32 mouse cellular contexts compared by ENCODE assay signal in genomic region chr9:85320167-85320951, GRCm38 (mm10). TPM values are rescaled to one million over a fixed set of nuclear protein-coding genes. Genes with fewer than 3 reads are reported as not detected.
DNase-seq lines count a peak whose midpoint lies in the region; ATAC-seq and TF ChIP-seq lines count a peak whose summit lies in the region.
"Had no signal": no experiment of that assay in that cellular context is flagged by ENCODE, and none has a peak within 500 bp of the region (broad histone marks: within the 10 kb centered on the region; RNA-seq: fewer than 3 reads in every experiment).

No protein-coding gene starts in this region.

- no peaks in the 10 kb centered on the region for H3K27me3 ChIP-seq in liver, postnatal 0 days (ENCODE audit: insufficient read depth, low read length)
- no peaks in the 10 kb centered on the region for H3K27me3 ChIP-seq in liver, embryonic 11.5 days (replicated peaks; ENCODE audit: control insufficient read depth, insufficient read depth, low read length)
- no peaks in the 10 kb centered on the region for H3K27me3 ChIP-seq in hindbrain, embryonic 15.5 days
- H3K27me3 ChIP-seq in midbrain, embryonic 16.5 days (ENCODE audit: control insufficient read depth, insufficient read depth, low read depth, low read length): no peaks in the 10 kb centered on the region
- H3K27me3 ChIP-seq in heart, embryonic 10.5 days (ENCODE audit: insufficient read depth, poor library complexity, severe bottlenecking): no peaks in the 10 kb centered on the region
- H3K27me3 ChIP-seq: Patski had no signal

- TF ChIP-seq CTCF in gastrocnemius, adult 2 months (IDR thresholded peaks at IDR 0.05): no peak
- no peak for TF ChIP-seq CTCF in liver, postnatal 0 days (IDR thresholded peaks at IDR 0.05; ENCODE audit: low read depth)

- H3K4me1 ChIP-seq in liver, postnatal 0 days (ENCODE audit: insufficient read depth): peaks cover 3% of the 10 kb centered on the region; the same call in 1 of the 2 replicates
- H3K4me1 ChIP-seq in liver, embryonic 11.5 days (replicated peaks; ENCODE audit: control insufficient read depth, insufficient read depth, low read length): peaks cover 2% of the 10 kb centered on the region; the same call in 1 of the 2 replicates
- H3K4me1 ChIP-seq in hindbrain, embryonic 15.5 days (replicated peaks): peaks cover under 1% of the 10 kb centered on the region
- no peaks in the 10 kb centered on the region for H3K4me1 ChIP-seq in midbrain, embryonic 16.5 days (ENCODE audit: control insufficient read depth, insufficient read depth, low read length)
- peaks cover 5% of the 10 kb centered on the region; the same call in 1 of the 2 replicates for H3K4me1 ChIP-seq in heart, embryonic 10.5 days

- TF ChIP-seq EP300 in liver, postnatal 0 days (IDR thresholded peaks at IDR 0.05; ENCODE audit: low read depth): no peak

- H3K27ac ChIP-seq in gastrocnemius, adult 2 months: no peak overlapping the region
- H3K27ac ChIP-seq in liver, postnatal 0 days (ENCODE audit: low read depth): no peak overlapping the region
- no peak overlapping the region for H3K27ac ChIP-seq in liver, embryonic 11.5 days (ENCODE audit: low read depth, low read length)
- no peak overlapping the region for H3K27ac ChIP-seq in hindbrain, embryonic 15.5 days (replicated peaks)
- H3K27ac ChIP-seq in midbrain, embryonic 16.5 days (ENCODE audit: low read length): no peak overlapping the region
- no peak overlapping the region for H3K27ac ChIP-seq in heart, embryonic 10.5 days
- H3K27ac ChIP-seq: liver, embryonic 14.5 days; neural tube, embryonic 15.5 days had no signal

- no peak overlapping the region for H3K9ac ChIP-seq in liver, postnatal 0 days (replicated peaks)
- no peak overlapping the region for H3K9ac ChIP-seq in liver, embryonic 11.5 days (ENCODE audit: low read depth, low read length)
- H3K9ac ChIP-seq in hindbrain, embryonic 15.5 days: no peak overlapping the region
- no peak overlapping the region for H3K9ac ChIP-seq in midbrain, embryonic 16.5 days (ENCODE audit: low read depth, low read length)
- H3K9ac ChIP-seq: liver, embryonic 14.5 days; neural tube, embryonic 15.5 days had no signal

- H3K4me3 ChIP-seq in gastrocnemius, adult 2 months: peak overlapping the region; percentile 48; the same call in 1 of the 2 replicates
- no peak overlapping the region for H3K4me3 ChIP-seq in liver, postnatal 0 days (ENCODE audit: low read depth, low read length)
- no peak overlapping the region for H3K4me3 ChIP-seq in liver, embryonic 11.5 days (ENCODE audit: low read depth, low read length)
- H3K4me3 ChIP-seq in hindbrain, embryonic 15.5 days: no peak overlapping the region
- no peak overlapping the region for H3K4me3 ChIP-seq in midbrain, embryonic 16.5 days (ENCODE audit: low read depth, low read length)
- no peak overlapping the region for H3K4me3 ChIP-seq in heart, embryonic 10.5 days
- H3K4me3 ChIP-seq: neural tube, embryonic 15.5 days had no signal

- WGBS in liver, postnatal 0 days (ENCODE audit: insufficient replicate concordance): 55% methylated on average over 8 of the region's 8 CpGs
- 68% methylated on average over 8 of the region's 8 CpGs for WGBS in liver, embryonic 11.5 days
- WGBS in hindbrain, embryonic 15.5 days: 48% methylated on average over 8 of the region's 8 CpGs
- WGBS in midbrain, embryonic 16.5 days: 44% methylated on average over 8 of the region's 8 CpGs
- WGBS in heart, embryonic 10.5 days: 71% methylated on average over 8 of the region's 8 CpGs

- DNase-seq in gastrocnemius, adult 2 months: no peak
- DNase-seq in gastrocnemius, postnatal 10 days: no peak
- DNase-seq in liver, postnatal 0 days: no peak
- no peak for DNase-seq in liver, embryonic 11.5 days (ENCODE audit: low spot score)
- DNase-seq in heart, embryonic 10.5 days (ENCODE audit: low spot score): no peak
- DNase-seq: adrenal gland, postnatal 36 days; cerebellum, adult 11 months; cerebellum, adult 9-11 months; kidney, adult 9 months; kidney, postnatal 14 days; lung, postnatal 10 days had no signal

- intact Hi-C loops in gastrocnemius, adult 2 months (cut with DNase I): loop anchor here (10.0 kb wide), 1 partner anchor 364 kb away; no protein-coding TSS in a partner anchor

- H3K4me2 ChIP-seq in liver, postnatal 0 days (ENCODE audit: low read depth, low read length): no peak overlapping the region
- H3K4me2 ChIP-seq in liver, embryonic 11.5 days: no peak overlapping the region
- H3K4me2 ChIP-seq in hindbrain, embryonic 15.5 days: no peak overlapping the region
- H3K4me2 ChIP-seq in midbrain, embryonic 16.5 days (ENCODE audit: low read length): no peak overlapping the region
- H3K4me2 ChIP-seq: heart, embryonic 11.5 days had no signal

- no peaks in the 10 kb centered on the region for H3K9me3 ChIP-seq in liver, postnatal 0 days (ENCODE audit: low read length)
- no peaks in the 10 kb centered on the region for H3K9me3 ChIP-seq in liver, embryonic 11.5 days (ENCODE audit: control insufficient read depth, low read length)
- no peaks in the 10 kb centered on the region for H3K9me3 ChIP-seq in hindbrain, embryonic 15.5 days
- no peaks in the 10 kb centered on the region for H3K9me3 ChIP-seq in midbrain, embryonic 16.5 days (replicated peaks; ENCODE audit: control insufficient read depth, low read length, poor library complexity, severe bottlenecking)
- no peaks in the 10 kb centered on the region for H3K9me3 ChIP-seq in heart, embryonic 10.5 days
- H3K9me3 ChIP-seq: neural tube, embryonic 15.5 days had no signal

- ATAC-seq in liver, postnatal 0 days: peak; percentile 59; the same call in 1 of the 2 replicates
- no peak for ATAC-seq in liver, embryonic 11.5 days (replicated peaks; ENCODE audit: low FRiP score)
- peak; percentile 51; the same call in 1 of the 2 replicates for ATAC-seq in hindbrain, embryonic 15.5 days (ENCODE audit: low FRiP score, low read depth)
- ATAC-seq in midbrain, embryonic 16.5 days: 0 out of 2 replicates have a peak, but pooled peaks have one; percentile 62
- ATAC-seq: intestine, embryonic 16.5 days; Patski had no signal

- H3K36me3 ChIP-seq in liver, postnatal 0 days (replicated peaks; ENCODE audit: insufficient read depth, low read length): peaks cover 4% of the 10 kb centered on the region; the same call in 1 of the 2 replicates
- H3K36me3 ChIP-seq in liver, embryonic 11.5 days (ENCODE audit: control insufficient read depth, insufficient read depth, low read length): no peaks in the 10 kb centered on the region; the same call in 1 of the 2 replicates
- no peaks in the 10 kb centered on the region for H3K36me3 ChIP-seq in hindbrain, embryonic 15.5 days
- no peaks in the 10 kb centered on the region for H3K36me3 ChIP-seq in midbrain, embryonic 16.5 days (ENCODE audit: control insufficient read depth, insufficient read depth, low read length)
- no peaks in the 10 kb centered on the region for H3K36me3 ChIP-seq in heart, embryonic 10.5 days
- H3K36me3 ChIP-seq: neural tube, embryonic 15.5 days had no signal

RNA-seq across cellular contexts. Expression of gene Tent5a, which starts 6.8 kb away (rescaled TPM):
- total RNA-seq in gastrocnemius, adult 2 months (2021): 1 to 10 TPM; 1.8 to 3.4 TPM
- total RNA-seq in gastrocnemius, postnatal 10 days (2021): 10 to 100 TPM in 1 of 2 experiments, 1 to 10 TPM in 1; 9.1 to 14.9 TPM
- 16.2 and 22.3 TPM in 2 replicates for polyA plus RNA-seq in liver, postnatal 0 days (2015; fragmentation: Nextera tagmentation; extraction: Ambion mirVana)
- 13.8 and 14.4 TPM in 2 replicates for polyA plus RNA-seq in liver, embryonic 11.5 days (2014; fragmentation: Nextera tagmentation; extraction: Ambion mirVana)
- polyA plus RNA-seq in hindbrain, embryonic 15.5 days (2015; fragmentation: Nextera tagmentation; extraction: Ambion mirVana): 5.8 and 6.3 TPM in 2 replicates
- polyA plus RNA-seq in midbrain, embryonic 16.5 days (2015; fragmentation: Nextera tagmentation; extraction: Ambion mirVana): 5.4 and 5.7 TPM in 2 replicates
- 5.3 and 5.8 TPM in 2 replicates for polyA plus RNA-seq in heart, embryonic 10.5 days (2016; fragmentation: Nextera tagmentation; extraction: Ambion mirVana)

RNA-seq across cellular contexts. Expression of gene Gm11114, which starts 7.8 kb away (rescaled TPM):
- total RNA-seq in gastrocnemius, adult 2 months (2021): not detected
- total RNA-seq in gastrocnemius, postnatal 10 days (2021): not detected
- not detected in 2 replicates for polyA plus RNA-seq in liver, postnatal 0 days (2015; fragmentation: Nextera tagmentation; extraction: Ambion mirVana)
- not detected in 2 replicates for polyA plus RNA-seq in liver, embryonic 11.5 days (2014; fragmentation: Nextera tagmentation; extraction: Ambion mirVana)
- not detected in 2 replicates for polyA plus RNA-seq in hindbrain, embryonic 15.5 days (2015; fragmentation: Nextera tagmentation; extraction: Ambion mirVana)
- not detected in 2 replicates for polyA plus RNA-seq in midbrain, embryonic 16.5 days (2015; fragmentation: Nextera tagmentation; extraction: Ambion mirVana)
- polyA plus RNA-seq in heart, embryonic 10.5 days (2016; fragmentation: Nextera tagmentation; extraction: Ambion mirVana): not detected in 2 replicates
- total RNA-seq: adrenal gland, adult 18-20 months; adrenal gland, postnatal 36 days; common myeloid progenitor, adult 5-6 weeks; ES-E14; gastrocnemius, adult 8-10 months; granulocyte monocyte progenitor cell, adult 5-6 weeks; hematopoietic stem cell, adult 5-6 weeks; layer of hippocampus, adult 18-20 months; layer of hippocampus, postnatal 25 days had no signal
- polyA plus RNA-seq: embryonic facial prominence, embryonic 11.5 days; forebrain, embryonic 11.5 days; frontal cortex, adult 2 months; heart, embryonic 11.5 days; heart, postnatal 0 days; intestine, embryonic 16.5 days; limb, embryonic 11.5 days; liver, embryonic 14.5 days; neural tube, embryonic 15.5 days; Patski; testis, adult 2 months had no signal
